Mouse (Mus musculus): ENCODE data around the gene Olfr315. TPM values are rescaled to one million over a fixed set of nuclear protein-coding genes. Genes with fewer than 3 reads are reported as not detected.
"Not testable (repeated sequence)": the region's sequence is repeated elsewhere in the genome, so short reads cannot be mapped to it uniquely, and the experiment has no call there.

The Olfr315 gene
- polyA plus RNA-seq, 1 experiment, result not detected

DNA sequence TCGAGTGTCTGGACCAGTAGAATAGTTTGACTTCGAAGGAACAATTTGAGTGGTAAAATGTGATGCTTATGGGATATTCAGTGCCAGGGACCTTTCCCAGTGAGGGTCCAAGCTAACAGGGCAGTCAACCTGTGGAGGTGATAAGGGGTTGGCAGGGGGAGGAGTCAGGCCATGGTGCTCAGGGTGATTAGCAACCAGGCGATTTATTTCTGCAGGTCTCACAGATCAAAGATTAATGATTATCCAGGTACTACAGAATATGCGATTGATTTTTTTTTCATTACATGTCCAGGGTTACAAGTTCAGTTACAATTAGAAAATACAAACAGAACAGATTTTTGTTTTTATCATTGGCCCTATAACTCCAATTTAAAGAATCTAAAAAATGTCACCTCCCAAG, 30.9 kb downstream of the Olfr315 start:
- H3K27ac ChIP-seq (ENCODE audit: insufficient read depth, low read depth, low read length), result no peak overlapping the region

DNA sequence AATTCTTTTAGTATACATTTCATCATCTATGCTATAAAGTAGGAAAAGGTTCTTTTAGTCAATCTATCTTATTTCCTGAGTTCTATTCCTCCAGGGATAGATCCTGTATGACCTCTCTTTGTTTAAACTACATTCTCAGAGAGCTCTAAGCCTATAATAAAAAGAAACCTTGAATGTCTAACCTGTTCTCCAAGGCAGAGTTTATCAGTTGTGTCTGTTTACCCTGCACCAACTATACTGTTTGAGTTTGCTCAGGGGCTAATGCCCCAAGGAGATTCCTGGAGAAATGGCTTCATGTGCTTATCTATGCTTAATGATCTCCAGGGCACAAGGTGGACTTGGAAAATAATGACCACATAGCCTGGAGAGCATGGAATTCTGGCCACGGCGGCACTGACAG, 31.4 kb downstream of the Olfr315 start:
- TF ChIP-seq POLR2A (IDR thresholded peaks at IDR 0.05; ENCODE audit: insufficient read depth, low read depth, low read length), result no peak
- no peak for TF ChIP-seq CTCF (IDR thresholded peaks at IDR 0.05; ENCODE audit: insufficient read depth, low read depth, low read length)
- 81% methylated on average over 2 of the region's 2 CpGs for WGBS

More for the DNA sequence above, 30.9 kb downstream of the Olfr315 start:
- TF ChIP-seq POLR2A (IDR thresholded peaks at IDR 0.05; ENCODE audit: insufficient read depth, low read depth, low read length) (no peak), CTCF (IDR thresholded peaks at IDR 0.05; ENCODE audit: insufficient read depth, low read depth, low read length) (no peak)
- WGBS, result 81% methylated on average over 4 of the region's 4 CpGs
- Histone ChIP-seq H3K4me3 (ENCODE audit: insufficient read depth, low read depth, low read length) (no peak overlapping the region), H3K4me1 (ENCODE audit: control insufficient read depth, insufficient read depth, low read length) (peaks cover 10% of the 10 kb centered on the region)

DNA sequence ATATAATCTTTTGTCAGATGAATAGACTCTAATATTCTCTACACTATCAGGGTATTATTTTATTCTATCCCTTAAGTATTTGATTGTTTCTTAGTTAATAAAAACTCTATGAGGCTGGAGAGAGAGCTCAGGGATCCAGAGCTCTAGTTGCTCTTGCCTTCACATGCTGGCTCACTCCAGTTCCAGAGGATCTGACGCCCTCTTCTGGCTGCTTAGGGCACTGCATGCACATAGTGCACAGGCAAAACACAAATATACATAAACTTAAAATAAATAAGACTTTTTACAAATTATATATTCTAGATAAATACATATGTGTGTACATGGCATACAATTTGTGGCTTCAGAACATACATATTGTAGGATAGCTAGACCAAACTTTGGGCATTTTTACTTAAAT, 39.0 kb downstream of the Olfr315 start:
- Histone ChIP-seq H3K4me3 (ENCODE audit: insufficient read depth, low read depth, low read length) (no peak overlapping the region), H3K4me1 (ENCODE audit: control insufficient read depth, insufficient read depth, low read length) (no peaks in the 10 kb centered on the region), H3K27ac (ENCODE audit: insufficient read depth, low read depth, low read length) (no peak overlapping the region)
- TF ChIP-seq CTCF (IDR thresholded peaks at IDR 0.05; ENCODE audit: insufficient read depth, low read depth, low read length) (no peak), POLR2A (IDR thresholded peaks at IDR 0.05; ENCODE audit: insufficient read depth, low read depth, low read length) (no peak)
- WGBS, result 11% methylated on average over 1 of the region's 1 CpGs

More for the DNA sequence above, 31.4 kb downstream of the Olfr315 start:
- Histone ChIP-seq H3K4me3 (ENCODE audit: insufficient read depth, low read depth, low read length) (no peak overlapping the region), H3K27ac (ENCODE audit: insufficient read depth, low read depth, low read length) (no peak overlapping the region), H3K4me1 (ENCODE audit: control insufficient read depth, insufficient read depth, low read length) (peaks cover 10% of the 10 kb centered on the region)

DNA sequence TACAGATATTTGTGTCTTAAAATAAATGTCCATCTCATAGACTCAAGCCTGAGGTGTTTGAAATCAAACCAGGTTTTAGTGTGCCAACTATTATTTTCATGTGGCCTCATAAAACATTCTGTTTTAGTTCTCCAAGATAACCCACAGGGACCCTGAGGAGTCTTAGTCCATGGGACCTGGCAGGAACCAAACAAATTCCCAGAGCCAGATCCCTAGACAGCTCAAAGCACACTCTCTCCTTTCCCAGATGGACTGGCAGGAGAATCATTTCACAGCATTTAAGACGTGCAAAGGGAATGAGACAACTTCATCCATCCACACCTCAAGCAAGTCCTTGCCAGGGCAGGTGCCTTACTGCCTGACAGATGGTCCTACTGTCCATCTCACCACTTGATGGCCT, 41.7 kb downstream of the Olfr315 start, which contains the start of gene Olfr313:
Gene Olfr313 (plus strand): TSS at position 301 of the 400 bp plus-strand sequence.
- not testable (repeated sequence) for H3K4me3 ChIP-seq (ENCODE audit: insufficient read depth, low read depth, low read length); H3K27ac ChIP-seq (ENCODE audit: insufficient read depth, low read depth, low read length); H3K4me1 ChIP-seq (ENCODE audit: control insufficient read depth, insufficient read depth, low read length)
- WGBS, result 64% methylated on average over 1 of the region's 1 CpGs

DNA sequence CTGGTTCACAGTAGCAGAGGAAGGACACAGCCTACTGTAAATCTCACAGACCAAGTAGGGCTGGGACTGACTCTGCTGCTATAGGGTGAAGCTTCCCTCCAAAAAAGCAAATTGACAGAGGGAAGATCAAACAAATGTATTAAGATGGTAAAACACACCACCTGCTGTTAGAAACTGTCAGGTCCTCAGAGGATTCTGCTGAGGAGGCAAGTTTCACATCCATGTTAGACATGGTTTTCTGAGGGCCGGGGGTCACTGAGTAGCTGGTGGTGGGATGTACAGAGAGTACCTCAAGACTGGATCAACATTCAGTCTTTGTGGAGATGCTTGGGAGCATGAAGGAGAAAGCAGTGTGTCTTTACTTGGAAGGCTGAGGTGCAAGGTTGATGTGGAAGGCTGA, 42.7 kb downstream of the Olfr315 start:
- 91% methylated on average over 1 of the region's 1 CpGs for WGBS
- Histone ChIP-seq H3K4me3 (ENCODE audit: insufficient read depth, low read depth, low read length) (no peak overlapping the region), H3K4me1 (ENCODE audit: control insufficient read depth, insufficient read depth, low read length) (no peaks in the 10 kb centered on the region), H3K27ac (ENCODE audit: insufficient read depth, low read depth, low read length) (no peak overlapping the region)
- TF ChIP-seq CTCF (IDR thresholded peaks at IDR 0.05; ENCODE audit: insufficient read depth, low read depth, low read length) (no peak), POLR2A (IDR thresholded peaks at IDR 0.05; ENCODE audit: insufficient read depth, low read depth, low read length) (no peak)

DNA sequence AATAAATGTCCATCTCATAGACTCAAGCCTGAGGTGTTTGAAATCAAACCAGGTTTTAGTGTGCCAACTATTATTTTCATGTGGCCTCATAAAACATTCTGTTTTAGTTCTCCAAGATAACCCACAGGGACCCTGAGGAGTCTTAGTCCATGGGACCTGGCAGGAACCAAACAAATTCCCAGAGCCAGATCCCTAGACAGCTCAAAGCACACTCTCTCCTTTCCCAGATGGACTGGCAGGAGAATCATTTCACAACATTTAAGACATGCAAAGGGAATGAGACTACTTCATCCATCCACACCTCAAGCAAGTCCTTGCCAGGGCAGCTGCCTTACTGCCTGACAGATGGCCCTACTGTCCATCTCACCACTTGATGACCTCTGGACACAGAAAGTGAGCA, 55.9 kb downstream of the Olfr315 start, which contains the start of gene Olfr312:
Gene Olfr312 (plus strand): TSS at position 301 of the 400 bp plus-strand sequence.
- H3K27ac ChIP-seq (ENCODE audit: insufficient read depth, low read depth, low read length); H3K4me3 ChIP-seq (ENCODE audit: insufficient read depth, low read depth, low read length); H3K4me1 ChIP-seq (ENCODE audit: control insufficient read depth, insufficient read depth, low read length): not testable (repeated sequence)

DNA sequence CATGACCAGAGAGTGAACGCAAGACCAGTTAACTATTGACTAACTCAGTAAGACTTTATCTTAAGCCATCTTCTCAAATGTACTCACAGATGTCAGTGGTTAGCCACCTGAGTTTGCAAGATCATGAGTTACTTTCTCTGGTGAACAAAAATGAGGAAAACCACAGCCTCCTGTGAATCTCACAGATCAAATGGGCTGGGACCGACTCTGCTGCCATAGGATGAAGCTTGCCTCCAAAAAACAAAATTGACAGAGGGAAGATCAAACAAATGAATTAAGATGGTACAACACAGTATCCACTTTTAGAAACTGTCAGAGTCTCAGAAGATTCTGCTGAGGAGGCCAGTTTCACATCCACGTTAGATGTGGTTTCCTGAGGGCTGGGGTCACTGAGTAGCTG, 56.8 kb downstream of the Olfr315 start:
- TF ChIP-seq CTCF (IDR thresholded peaks at IDR 0.05; ENCODE audit: insufficient read depth, low read depth, low read length) (no peak), POLR2A (IDR thresholded peaks at IDR 0.05; ENCODE audit: insufficient read depth, low read depth, low read length) (no peak)
- Histone ChIP-seq H3K4me1 (ENCODE audit: control insufficient read depth, insufficient read depth, low read length) (no peaks in the 10 kb centered on the region), H3K27ac (ENCODE audit: insufficient read depth, low read depth, low read length) (no peak overlapping the region), H3K4me3 (ENCODE audit: insufficient read depth, low read depth, low read length) (no peak overlapping the region)
- WGBS, result 82% methylated on average over 3 of the region's 3 CpGs

Other genes starting within 250 kb of the Olfr315 start
- not detected in 2 replicates for gene Olfr330, start 238.4 kb upstream of the Olfr315 start, polyA plus RNA-seq (2012; ENCODE audit: insufficient read depth, insufficient read length, low replicate concordance, missing spikeins)
- not detected in 2 replicates for gene Olfr329-ps, start 226.8 kb upstream of the Olfr315 start, polyA plus RNA-seq (2012; ENCODE audit: insufficient read depth, insufficient read length, low replicate concordance, missing spikeins)
- not detected in 2 replicates for gene Olfr328, start 217.6 kb upstream of the Olfr315 start, polyA plus RNA-seq (2012; ENCODE audit: insufficient read depth, insufficient read length, low replicate concordance, missing spikeins)
- gene Olfr224, start 202.6 kb upstream of the Olfr315 start, polyA plus RNA-seq (2012; ENCODE audit: insufficient read depth, insufficient read length, low replicate concordance, missing spikeins), result not detected in 2 replicates
- gene Olfr325, start 195.5 kb upstream of the Olfr315 start, polyA plus RNA-seq (2012; ENCODE audit: insufficient read depth, insufficient read length, low replicate concordance, missing spikeins), result not detected in 2 replicates
- not detected in 2 replicates for gene Olfr324, start 178.1 kb upstream of the Olfr315 start, polyA plus RNA-seq (2012; ENCODE audit: insufficient read depth, insufficient read length, low replicate concordance, missing spikeins)
- not detected in 2 replicates for gene 2210407C18Rik, start 157.1 kb upstream of the Olfr315 start, polyA plus RNA-seq (2012; ENCODE audit: insufficient read depth, insufficient read length, low replicate concordance, missing spikeins)
- not detected in 2 replicates for gene Olfr323, start 142.7 kb upstream of the Olfr315 start, polyA plus RNA-seq (2012; ENCODE audit: insufficient read depth, insufficient read length, low replicate concordance, missing spikeins)
- not detected in 2 replicates for gene Trim58, start 132.7 kb upstream of the Olfr315 start, polyA plus RNA-seq (2012; ENCODE audit: insufficient read depth, insufficient read length, low replicate concordance, missing spikeins)
- gene Olfr322, start 114.4 kb upstream of the Olfr315 start, polyA plus RNA-seq (2012; ENCODE audit: insufficient read depth, insufficient read length, low replicate concordance, missing spikeins), result not detected in 2 replicates
- not detected in 2 replicates for gene Olfr320, start 92.1 kb upstream of the Olfr315 start, polyA plus RNA-seq (2012; ENCODE audit: insufficient read depth, insufficient read length, low replicate concordance, missing spikeins)
- gene Olfr319, start 74.0 kb upstream of the Olfr315 start, polyA plus RNA-seq (2012; ENCODE audit: insufficient read depth, insufficient read length, low replicate concordance, missing spikeins), result not detected in 2 replicates
- not detected in 2 replicates for gene Olfr318, start 49.2 kb upstream of the Olfr315 start, polyA plus RNA-seq (2012; ENCODE audit: insufficient read depth, insufficient read length, low replicate concordance, missing spikeins)
- not detected in 2 replicates for gene Olfr317, start 34.0 kb upstream of the Olfr315 start, polyA plus RNA-seq (2012; ENCODE audit: insufficient read depth, insufficient read length, low replicate concordance, missing spikeins)
- gene Olfr316, start 20.5 kb upstream of the Olfr315 start, polyA plus RNA-seq (2012; ENCODE audit: insufficient read depth, insufficient read length, low replicate concordance, missing spikeins), result not detected in 2 replicates
- gene Olfr314, start 9.8 kb downstream of the Olfr315 start, polyA plus RNA-seq (2012; ENCODE audit: insufficient read depth, insufficient read length, low replicate concordance, missing spikeins), result not detected in 2 replicates
- gene Fam183b, start 28.8 kb downstream of the Olfr315 start, polyA plus RNA-seq (2012; ENCODE audit: insufficient read depth, insufficient read length, low replicate concordance, missing spikeins), result not detected in 2 replicates
- not detected in 2 replicates for gene Olfr313, start 41.8 kb downstream of the Olfr315 start, polyA plus RNA-seq (2012; ENCODE audit: insufficient read depth, insufficient read length, low replicate concordance, missing spikeins)
- gene Olfr312, start 56.0 kb downstream of the Olfr315 start, polyA plus RNA-seq (2012; ENCODE audit: insufficient read depth, insufficient read length, low replicate concordance, missing spikeins), result not detected in 2 replicates
- not detected in 2 replicates for gene Olfr311, start 66.1 kb downstream of the Olfr315 start, polyA plus RNA-seq (2012; ENCODE audit: insufficient read depth, insufficient read length, low replicate concordance, missing spikeins)
- gene Gm12258, start 74.0 kb downstream of the Olfr315 start, polyA plus RNA-seq (2012; ENCODE audit: insufficient read depth, insufficient read length, low replicate concordance, missing spikeins), result not detected in 2 replicates
- not detected in 2 replicates for gene 2810021J22Rik, start 94.0 kb downstream of the Olfr315 start, polyA plus RNA-seq (2012; ENCODE audit: insufficient read depth, insufficient read length, low replicate concordance, missing spikeins)
- gene Zfp39, start 131.0 kb downstream of the Olfr315 start, polyA plus RNA-seq (2012; ENCODE audit: insufficient read depth, insufficient read length, low replicate concordance, missing spikeins), result not detected in 2 replicates
- not detected in 2 replicates for gene Btnl10, start 144.7 kb downstream of the Olfr315 start, polyA plus RNA-seq (2012; ENCODE audit: insufficient read depth, insufficient read length, low replicate concordance, missing spikeins)
- gene Rnf187, start 165.7 kb downstream of the Olfr315 start, polyA plus RNA-seq (2012; ENCODE audit: insufficient read depth, insufficient read length, low replicate concordance, missing spikeins), result not detected in 2 replicates
- gene Hist3h2ba, start 175.7 kb downstream of the Olfr315 start, polyA plus RNA-seq (2012; ENCODE audit: insufficient read depth, insufficient read length, low replicate concordance, missing spikeins), result not detected in 2 replicates
- not detected in 2 replicates for gene Hist3h2a, start 181.5 kb downstream of the Olfr315 start, polyA plus RNA-seq (2012; ENCODE audit: insufficient read depth, insufficient read length, low replicate concordance, missing spikeins)
- not detected in 2 replicates for gene Trim17, start 181.5 kb downstream of the Olfr315 start, polyA plus RNA-seq (2012; ENCODE audit: insufficient read depth, insufficient read length, low replicate concordance, missing spikeins)
- not detected in 2 replicates for gene Trim11, start 204.9 kb downstream of the Olfr315 start, polyA plus RNA-seq (2012; ENCODE audit: insufficient read depth, insufficient read length, low replicate concordance, missing spikeins)